Mouse (Mus musculus): Measurements from ENCODE around the gene Noxa1. TPM values are rescaled to one million over a fixed set of nuclear protein-coding genes. Genes with fewer than 3 reads are reported as not detected.

Noxa1 gene
- total and polyA plus RNA-seq, 2 experiments from 2014 or later: not detected

- Histone ChIP-seq H3K27ac (ENCODE audit: low read depth, low read length) (peak overlapping the region; percentile 47), H3K9me3 (ENCODE audit: low read length) (no peaks in the 10 kb centered on the region), H3K9ac (no peak overlapping the region), H3K4me1 (ENCODE audit: insufficient read depth) (no peaks in the 10 kb centered on the region), H3K27me3 (ENCODE audit: insufficient read depth, low read length) (no peaks in the 10 kb centered on the region), H3K4me3 (ENCODE audit: low read depth, low read length) (no peak overlapping the region), H3K36me3 (ENCODE audit: insufficient read depth) (no peaks in the 10 kb centered on the region), H3K4me2 (ENCODE audit: low read depth) (no peak overlapping the region)
- ATAC-seq (peak; percentile 91), DNase-seq (peak; percentile 71)
- WGBS: 3% methylated on average over 19 of the region's 19 CpGs
- peak; percentile 26; the same call in 1 of the 2 replicates for TF ChIP-seq CTCF (IDR thresholded peaks at IDR 0.05; ENCODE audit: low read depth)
Observed at GRCm38 (mm10) chr2:25126011-25127010, 31.4 kb upstream of the Noxa1 start.

- Histone ChIP-seq H3K9me3 (ENCODE audit: low read length) (no peaks in the 10 kb centered on the region), H3K36me3 (ENCODE audit: insufficient read depth) (no peaks in the 10 kb centered on the region), H3K4me2 (ENCODE audit: low read depth) (no peak overlapping the region), H3K27me3 (ENCODE audit: insufficient read depth, low read length) (no peaks in the 10 kb centered on the region), H3K4me1 (ENCODE audit: insufficient read depth) (no peaks in the 10 kb centered on the region), H3K4me3 (ENCODE audit: low read depth, low read length) (no peak overlapping the region), H3K27ac (ENCODE audit: low read depth, low read length) (no peak overlapping the region), H3K9ac (no peak overlapping the region)
- 59% methylated on average over 6 of the region's 6 CpGs for WGBS
- no peak for TF ChIP-seq CTCF (IDR thresholded peaks at IDR 0.05; ENCODE audit: low read depth)
- no peak for DNase-seq
- no peak for ATAC-seq
Observed at GRCm38 (mm10) chr2:25125146-25125545, 30.2 kb upstream of the Noxa1 start.

GRCm38 (mm10) chr2:25124411-25124810 is 29.5 kb upstream of the Noxa1 start:
- 79% methylated on average over 3 of the region's 3 CpGs for WGBS
- H3K27ac ChIP-seq (ENCODE audit: low read depth, low read length): no peak overlapping the region
- H3K9ac ChIP-seq: no peak overlapping the region
- H3K4me2 ChIP-seq (ENCODE audit: low read depth): no peak overlapping the region
- H3K9me3 ChIP-seq (ENCODE audit: low read length): no peaks in the 10 kb centered on the region
- no peaks in the 10 kb centered on the region for H3K27me3 ChIP-seq (ENCODE audit: insufficient read depth, low read length)
- no peaks in the 10 kb centered on the region for H3K36me3 ChIP-seq (ENCODE audit: insufficient read depth)
- no peak overlapping the region for H3K4me3 ChIP-seq (ENCODE audit: low read depth, low read length)
- ATAC-seq: no peak
- H3K4me1 ChIP-seq (ENCODE audit: insufficient read depth): no peaks in the 10 kb centered on the region
- TF ChIP-seq CTCF (IDR thresholded peaks at IDR 0.05; ENCODE audit: low read depth): no peak
- no peak for DNase-seq

GRCm38 (mm10) chr2:25123527-25123926 is 28.6 kb upstream of the Noxa1 start:
- DNase-seq (no peak), ATAC-seq (no peak)
- Histone ChIP-seq H3K4me1 (ENCODE audit: insufficient read depth) (no peaks in the 10 kb centered on the region), H3K27me3 (ENCODE audit: insufficient read depth, low read length) (no peaks in the 10 kb centered on the region), H3K4me3 (ENCODE audit: low read depth, low read length) (no peak overlapping the region), H3K27ac (ENCODE audit: low read depth, low read length) (no peak overlapping the region), H3K4me2 (ENCODE audit: low read depth) (no peak overlapping the region), H3K36me3 (ENCODE audit: insufficient read depth) (no peaks in the 10 kb centered on the region), H3K9me3 (ENCODE audit: low read length) (no peaks in the 10 kb centered on the region), H3K9ac (no peak overlapping the region)
- 95% methylated on average over 5 of the region's 5 CpGs for WGBS
- no peak for TF ChIP-seq CTCF (IDR thresholded peaks at IDR 0.05; ENCODE audit: low read depth)

GRCm38 (mm10) chr2:25122666-25123065 is 27.7 kb upstream of the Noxa1 start:
- DNase-seq: no peak
- Histone ChIP-seq H3K9me3 (ENCODE audit: low read length) (no peaks in the 10 kb centered on the region), H3K4me2 (ENCODE audit: low read depth) (no peak overlapping the region), H3K4me1 (ENCODE audit: insufficient read depth) (no peaks in the 10 kb centered on the region), H3K36me3 (ENCODE audit: insufficient read depth) (no peaks in the 10 kb centered on the region), H3K9ac (no peak overlapping the region), H3K4me3 (ENCODE audit: low read depth, low read length) (no peak overlapping the region), H3K27me3 (ENCODE audit: insufficient read depth, low read length) (no peaks in the 10 kb centered on the region), H3K27ac (ENCODE audit: low read depth, low read length) (no peak overlapping the region)
- 58% methylated on average over 2 of the region's 2 CpGs for WGBS
- no peak for TF ChIP-seq CTCF (IDR thresholded peaks at IDR 0.05; ENCODE audit: low read depth)
- ATAC-seq: no peak

GRCm38 (mm10) chr2:25120963-25121362 is 26.0 kb upstream of the Noxa1 start:
- TF ChIP-seq CTCF (IDR thresholded peaks at IDR 0.05; ENCODE audit: low read depth): no peak
- Histone ChIP-seq H3K4me1 (ENCODE audit: insufficient read depth) (no peaks in the 10 kb centered on the region), H3K9me3 (ENCODE audit: low read length) (no peaks in the 10 kb centered on the region), H3K9ac (no peak overlapping the region), H3K4me2 (ENCODE audit: low read depth) (no peak overlapping the region), H3K27me3 (ENCODE audit: insufficient read depth, low read length) (no peaks in the 10 kb centered on the region), H3K36me3 (ENCODE audit: insufficient read depth) (no peaks in the 10 kb centered on the region), H3K27ac (ENCODE audit: low read depth, low read length) (no peak overlapping the region), H3K4me3 (ENCODE audit: low read depth, low read length) (no peak overlapping the region)
- DNase-seq (no peak), ATAC-seq (no peak)
- WGBS: 88% methylated on average over 7 of the region's 7 CpGs

GRCm38 (mm10) chr2:25115442-25115841 is 20.5 kb upstream of the Noxa1 start:
- no peaks in the 10 kb centered on the region for H3K36me3 ChIP-seq (ENCODE audit: insufficient read depth)
- no peaks in the 10 kb centered on the region for H3K9me3 ChIP-seq (ENCODE audit: low read length)
- no peak for DNase-seq
- no peak overlapping the region for H3K4me2 ChIP-seq (ENCODE audit: low read depth)
- no peak overlapping the region for H3K4me3 ChIP-seq (ENCODE audit: low read depth, low read length)
- ATAC-seq: no peak
- H3K27ac ChIP-seq (ENCODE audit: low read depth, low read length): no peak overlapping the region
- H3K9ac ChIP-seq: no peak overlapping the region
- 67% methylated on average over 2 of the region's 2 CpGs for WGBS
- no peaks in the 10 kb centered on the region for H3K4me1 ChIP-seq (ENCODE audit: insufficient read depth)
- H3K27me3 ChIP-seq (ENCODE audit: insufficient read depth, low read length): no peaks in the 10 kb centered on the region
- no peak for TF ChIP-seq CTCF (IDR thresholded peaks at IDR 0.05; ENCODE audit: low read depth)
